Mouse (Mus musculus) adrenal gland, postnatal 10 days (tissue): ENCODE data around the gene Rsph9. TPM values are rescaled to one million over a fixed set of nuclear protein-coding genes. Genes with fewer than 3 reads are reported as not detected.

Source experiments
- DNase-seq: peaks from one replicate; pipeline ENCODE4 v3.0.0; 2021; ENCODE audit warnings: mixed read lengths
- total RNA-seq, 2 experiments: library from RNA; stranded (reverse); gene quantifications; 2 replicates each; pipeline ENCODE4 v1.2.3; 2021

Gene Rsph9
- total RNA-seq, 2 experiments from 2014 or later = 5.0 to 6.3 TPM

DNA sequence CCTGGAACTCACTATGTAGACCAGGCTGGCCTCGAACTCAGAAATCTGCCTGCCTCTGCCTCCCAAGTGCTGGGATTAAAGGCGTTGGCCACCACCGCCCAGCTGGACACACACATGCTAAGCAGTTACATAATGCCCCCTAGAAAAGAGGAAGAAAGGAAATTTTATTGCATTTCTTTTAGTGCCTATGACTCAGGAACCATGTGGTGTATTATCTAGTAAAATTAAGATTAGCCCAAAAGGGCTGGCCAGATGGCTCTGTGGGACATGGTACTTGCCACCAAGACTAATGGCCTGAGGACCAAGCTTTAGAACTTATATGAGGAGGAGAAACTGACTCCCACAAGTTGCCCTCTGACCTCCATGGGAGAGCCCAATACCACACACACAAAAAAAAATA is 4.1 kb downstream of the Rsph9 start:
- DNase-seq = no peak

- peak; percentile 50 for DNase-seq
These were observed 5.3 kb downstream of the Rsph9 start for GRCm38 (mm10) chr17:46138563-46139236.

DNA sequence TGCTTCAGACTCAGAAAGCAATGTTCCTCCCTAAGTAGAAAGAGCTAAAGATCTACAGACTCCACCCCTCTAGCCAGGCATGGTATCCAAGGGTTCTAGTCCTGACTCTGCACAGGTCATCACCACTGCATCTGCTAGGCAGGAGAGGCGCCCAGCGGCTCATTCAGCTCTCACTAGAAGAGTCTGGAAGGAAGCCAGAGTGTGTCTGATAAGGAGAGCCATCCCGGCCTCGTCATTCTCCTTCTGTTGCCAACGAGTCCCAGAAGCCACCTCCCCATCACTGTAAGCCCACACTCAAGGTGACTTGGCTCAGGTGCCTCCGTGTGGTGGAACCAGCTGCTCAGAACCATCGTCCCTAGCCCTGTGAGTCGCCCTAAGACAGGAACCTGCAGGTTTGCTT is 11.2 kb downstream of the Rsph9 start:
- DNase-seq = no peak

DNA sequence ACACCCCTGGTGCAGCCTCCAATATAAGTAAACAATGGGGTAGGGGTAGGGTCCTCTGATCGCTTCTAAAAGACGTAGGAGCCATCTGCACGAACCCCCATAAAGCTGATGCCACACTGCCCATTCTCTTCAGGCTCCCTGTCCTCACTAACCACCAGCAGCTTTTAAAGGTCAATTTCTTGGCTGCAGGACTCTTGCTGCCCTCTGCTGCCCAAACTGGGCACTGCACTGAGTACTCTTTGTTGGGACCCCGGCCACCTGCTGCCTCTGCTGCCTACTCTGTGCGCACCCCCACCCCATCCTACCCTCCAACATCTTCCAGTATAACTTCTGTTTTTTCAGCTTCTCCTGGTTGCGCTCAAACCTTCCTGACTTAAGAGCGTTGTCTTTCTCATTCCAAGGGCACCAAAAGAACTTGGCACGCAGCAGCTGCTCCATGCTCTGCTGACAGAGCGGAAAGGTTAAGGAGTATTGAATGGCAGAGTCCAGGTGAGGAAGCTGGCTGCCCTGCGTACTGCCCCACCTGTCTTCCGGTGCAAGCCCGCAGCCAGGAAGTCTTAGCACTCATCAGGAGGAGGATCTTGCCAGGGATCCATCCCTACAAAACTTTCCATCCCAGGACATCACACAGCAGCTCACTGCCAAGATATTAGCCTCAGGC is 11.8 kb downstream of the Rsph9 start:
- DNase-seq = peak; percentile 89

GRCm38 (mm10) chr17:46129741-46130498 is 14.1 kb downstream of the Rsph9 start:
- peak; percentile 59 for DNase-seq

- DNase-seq = no peak
These were observed 16.1 kb downstream of the Rsph9 start for GRCm38 (mm10) chr17:46127814-46128493.

GRCm38 (mm10) chr17:46126608-46127007 is 17.4 kb downstream of the Rsph9 start:
- DNase-seq = peak; percentile 72

GRCm38 (mm10) chr17:46123953-46124700 is 19.9 kb downstream of the Rsph9 start:
- no peak for DNase-seq

- DNase-seq = no peak
These were observed 20.7 kb downstream of the Rsph9 start for GRCm38 (mm10) chr17:46123285-46123684.

DNA sequence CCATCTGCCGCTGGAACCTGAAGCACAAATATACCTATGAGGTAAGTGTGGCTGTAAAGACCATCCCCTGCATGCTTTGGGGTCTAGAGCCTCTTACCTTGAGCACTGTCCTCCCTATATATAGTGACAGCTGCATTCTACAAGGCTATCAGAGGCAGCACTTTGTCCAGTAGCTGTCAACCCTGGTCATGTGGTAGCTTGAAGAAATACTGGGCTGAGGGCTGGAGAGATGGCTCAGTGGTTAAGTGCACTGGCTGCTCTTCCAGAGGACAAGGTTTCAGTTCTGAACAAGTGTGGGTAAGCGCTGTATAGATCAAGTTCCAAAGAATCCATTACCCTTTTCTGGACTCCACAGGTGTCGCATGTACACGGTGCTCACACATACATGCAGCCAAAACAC is 21.2 kb downstream of the Rsph9 start:
- no peak for DNase-seq

DNA sequence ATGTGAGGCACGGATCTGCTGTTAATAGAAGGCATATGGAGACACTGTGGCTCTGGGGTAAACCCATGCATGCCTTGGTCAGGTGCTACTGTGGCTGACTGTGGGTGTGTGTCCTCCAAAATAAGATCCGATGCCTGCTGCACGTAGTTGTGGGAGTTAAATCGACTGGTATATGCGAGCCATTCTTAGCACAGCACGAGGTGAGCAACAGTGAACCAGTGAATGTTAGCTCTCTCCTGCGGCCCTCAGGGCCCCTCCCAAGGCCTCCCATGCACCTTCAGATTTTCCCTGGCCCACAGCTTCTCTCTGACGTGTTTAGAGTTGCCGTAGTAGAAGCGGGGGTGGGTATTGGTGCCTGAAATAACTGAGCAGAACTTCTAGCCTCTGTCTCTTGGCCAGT is 24.4 kb downstream of the Rsph9 start:
- no peak for DNase-seq

- DNase-seq = no peak
These were observed 25.6 kb downstream of the Rsph9 start for GRCm38 (mm10) chr17:46118423-46118850.

DNA sequence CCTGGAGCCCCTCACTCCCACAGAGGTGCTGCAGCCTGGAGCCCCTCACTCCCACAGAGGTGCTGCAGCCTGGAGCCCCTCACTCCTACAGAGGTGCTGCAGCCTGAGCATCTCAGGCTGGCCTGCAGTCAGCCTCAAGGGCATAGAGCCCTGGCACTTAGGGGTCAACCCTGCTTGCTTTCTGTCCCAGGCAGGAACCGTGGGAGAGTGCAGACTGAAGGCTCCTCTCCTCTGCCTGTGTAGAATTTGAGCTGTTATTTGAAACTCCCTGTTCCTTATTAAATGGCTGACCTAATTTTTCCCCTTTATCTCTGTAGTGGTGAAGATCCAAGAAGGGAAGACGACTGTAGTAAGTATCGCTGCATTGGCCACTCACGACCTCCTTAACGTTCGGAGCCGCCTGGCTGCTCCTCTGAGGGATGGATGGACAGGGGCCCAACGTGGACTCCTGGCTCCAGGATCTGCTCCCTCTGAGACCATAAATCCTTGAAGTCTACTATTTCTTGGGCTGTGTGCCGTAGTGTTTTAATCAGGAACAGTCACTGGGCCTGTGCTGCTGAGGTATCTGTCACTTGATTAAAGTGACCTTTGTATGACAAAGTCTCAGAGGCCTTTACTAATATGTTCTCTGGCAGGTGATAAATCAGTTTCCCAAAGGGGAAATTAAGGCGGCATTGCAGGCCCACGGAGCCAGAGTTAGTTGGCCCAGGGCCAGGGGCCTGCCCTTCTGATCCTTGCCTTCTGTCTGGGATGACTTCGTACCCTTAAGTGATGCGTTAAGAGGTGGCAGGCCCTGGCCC is 26.2 kb downstream of the Rsph9 start:
- DNase-seq = peak; percentile 62

DNA sequence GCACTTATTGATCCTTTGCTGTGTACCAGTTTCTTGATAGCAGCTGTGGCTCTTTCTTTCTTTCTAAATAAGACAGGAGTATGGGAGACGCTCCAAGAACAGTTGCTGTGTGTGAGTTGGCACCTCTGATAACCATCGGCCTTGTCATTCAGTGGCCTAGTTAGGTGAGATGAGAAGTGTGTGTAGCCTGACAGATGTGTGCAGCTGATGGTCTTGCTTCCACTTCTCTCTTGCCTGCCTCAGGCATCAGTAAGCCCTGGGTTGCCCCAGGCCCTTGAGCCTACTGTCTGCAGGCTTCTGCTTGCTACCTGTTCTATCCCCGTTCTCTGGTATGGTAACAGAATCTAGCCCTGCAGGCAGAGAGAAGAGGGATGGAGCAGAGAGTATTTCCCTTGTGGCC is 27.1 kb downstream of the Rsph9 start:
- no peak for DNase-seq

- DNase-seq = no peak
These were observed 27.9 kb downstream of the Rsph9 start for GRCm38 (mm10) chr17:46116138-46116537.

GRCm38 (mm10) chr17:46115489-46115888 is 28.5 kb downstream of the Rsph9 start:
- DNase-seq = no peak

- DNase-seq = peak; percentile 92
These were observed 33.4 kb downstream of the Rsph9 start, which contains the start of gene Mrps18a for GRCm38 (mm10) chr17:46110402-46111289. TSS of gene Mrps18a (plus strand) at chr17:46110986.

- DNase-seq = no peak
These were observed 35.7 kb downstream of the Rsph9 start for GRCm38 (mm10) chr17:46108286-46108685.

DNA sequence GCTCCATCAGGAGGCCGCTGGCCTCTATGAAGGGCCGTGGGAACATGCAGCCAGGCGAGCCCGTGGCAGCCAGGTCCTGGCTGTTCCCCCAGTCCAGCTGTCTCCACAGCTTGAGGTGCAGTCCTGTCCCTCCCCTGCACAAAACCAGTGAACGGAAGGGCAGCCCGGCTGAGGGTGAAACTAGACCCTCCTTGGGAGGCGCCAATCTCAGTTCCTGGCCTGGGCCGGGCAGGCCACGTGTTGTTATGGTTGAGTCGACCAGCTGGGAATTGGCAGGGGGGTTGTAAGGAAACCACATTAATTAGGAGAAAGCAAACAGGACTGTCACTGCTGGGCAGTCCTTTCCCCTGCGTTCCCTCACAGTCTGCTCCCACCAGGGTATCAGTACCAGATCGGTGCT is 39.5 kb downstream of the Rsph9 start:
- no peak for DNase-seq

DNA sequence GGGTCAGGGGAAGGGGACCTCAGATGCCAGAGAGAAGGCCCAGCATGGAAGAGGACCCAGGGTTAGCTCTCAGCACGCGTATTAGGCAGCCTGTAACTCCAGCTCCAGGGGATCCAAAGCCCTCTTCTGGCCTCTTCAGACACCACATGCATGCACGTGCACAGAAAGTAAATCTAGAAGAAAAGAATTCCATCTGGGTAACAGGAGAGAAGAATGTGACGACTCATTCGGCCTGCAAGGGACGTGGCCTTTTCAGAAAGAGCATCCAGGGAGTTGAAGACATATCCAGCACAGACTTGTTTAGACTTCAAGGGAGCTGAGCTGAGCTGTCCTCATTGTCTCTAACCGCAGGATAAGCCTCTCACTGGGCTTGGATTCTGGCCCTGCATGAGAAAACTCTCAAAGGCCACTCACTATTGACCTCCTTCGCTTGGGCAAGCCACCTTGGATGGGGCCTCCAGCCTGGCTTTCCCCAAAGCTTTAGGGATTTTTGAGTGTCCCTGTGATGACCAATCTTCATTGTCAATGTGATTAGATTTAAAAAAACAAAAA is 41.3 kb downstream of the Rsph9 start:
- no peak for DNase-seq
